Comparison of ENCODE assay signal across 8 mouse cellular contexts in the genomic region with DNA sequence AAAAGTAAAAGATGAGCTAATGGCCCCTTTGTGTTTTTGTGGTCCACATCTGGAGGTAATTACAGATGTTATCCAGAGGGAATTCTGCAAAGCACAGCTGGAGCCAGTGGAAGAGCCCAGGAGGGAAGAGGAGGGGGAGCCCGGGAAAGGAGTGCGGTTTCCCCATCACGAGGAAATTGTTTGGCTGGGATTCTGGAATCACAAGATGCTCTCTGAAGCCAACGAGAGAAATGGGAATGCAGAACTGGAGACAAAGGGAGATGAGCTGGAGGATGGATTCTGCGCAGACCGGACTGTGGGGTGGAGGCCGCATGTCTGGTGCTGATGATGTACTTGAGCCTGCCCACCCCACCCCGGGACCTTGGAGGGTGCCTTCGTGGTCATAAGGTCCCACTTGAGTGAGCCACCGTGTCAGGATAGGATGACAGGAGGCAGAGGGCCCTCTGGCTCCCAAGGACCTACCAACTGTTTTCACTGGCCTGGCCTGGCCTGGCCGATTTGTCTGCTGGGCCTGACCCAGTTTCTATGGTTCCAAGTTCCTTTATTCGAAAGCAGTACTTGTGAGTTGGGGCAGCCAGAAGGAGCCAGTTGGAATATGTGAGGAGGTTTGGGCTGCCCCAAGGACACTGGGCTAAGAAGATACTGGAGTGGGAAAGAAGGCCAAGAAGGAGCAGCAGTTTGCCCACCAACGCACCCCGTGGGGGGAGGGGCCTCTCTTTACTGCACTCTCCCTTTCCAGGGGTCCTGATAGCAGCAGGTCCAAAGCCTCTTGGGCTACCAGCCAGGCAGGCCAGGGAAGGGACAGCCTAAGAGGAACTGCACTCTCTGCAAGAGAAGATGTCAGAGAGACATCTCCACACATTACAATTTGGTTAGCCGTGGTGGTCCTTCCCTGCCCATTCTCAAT. TPM values are rescaled to one million over a fixed set of nuclear protein-coding genes. Genes with fewer than 3 reads are reported as not detected.
DNase-seq lines count a peak whose midpoint lies in the region; ATAC-seq and TF ChIP-seq lines count a peak whose summit lies in the region.

No protein-coding gene starts in this region.

- TF ChIP-seq CTCF in liver, adult 2 months (IDR thresholded peaks at IDR 0.05; ENCODE audit: low read depth, low read length) = no peak
- TF ChIP-seq CTCF in embryonic fibroblast, embryonic 13.5 days (IDR thresholded peaks at IDR 0.05; ENCODE audit: borderline replicate concordance, insufficient read depth, low read length) = no peak

- no peak overlapping the region for H3K4me3 ChIP-seq in liver, adult 2 months (ENCODE audit: insufficient read depth, low read depth, low read length)
- H3K4me3 ChIP-seq in liver, embryonic 12.5 days = no peak overlapping the region
- H3K4me3 ChIP-seq in embryonic fibroblast, embryonic 13.5 days (ENCODE audit: insufficient read depth, low read length) = no peak overlapping the region

- no peaks in the 10 kb centered on the region for H3K27me3 ChIP-seq in liver, adult 2 months (ENCODE audit: control insufficient read depth, insufficient read depth, low read length)
- peaks cover 15% of the 10 kb centered on the region for H3K27me3 ChIP-seq in liver, embryonic 12.5 days (replicated peaks)

- 66% methylated on average over 15 of the region's 15 CpGs for WGBS in liver, adult 2 months
- 65% methylated on average over 15 of the region's 15 CpGs for WGBS in liver, embryonic 12.5 days (ENCODE audit: insufficient replicate concordance)

- H3K36me3 ChIP-seq in liver, adult 2 months (ENCODE audit: control insufficient read depth, insufficient read depth, low read length) = peaks cover 12% of the 10 kb centered on the region; the same call in 1 of the 2 replicates
- H3K36me3 ChIP-seq in liver, embryonic 12.5 days = peaks cover 19% of the 10 kb centered on the region

- no peaks in the 10 kb centered on the region for H3K79me2 ChIP-seq in liver, adult 2 months (ENCODE audit: control insufficient read depth, insufficient read depth, low read length)

- TF ChIP-seq POLR2A in liver, adult 2 months (IDR thresholded peaks at IDR 0.05; ENCODE audit: extremely low read depth, insufficient read depth, low read length) = no peak
- TF ChIP-seq POLR2A in embryonic fibroblast, embryonic 13.5 days (IDR thresholded peaks at IDR 0.05; ENCODE audit: low read depth, low read length) = peak; percentile 23; the same call in 1 of the 2 replicates

- H3K27ac ChIP-seq in liver, adult 2 months (replicated peaks; ENCODE audit: insufficient read depth, low read depth, low read length) = peak overlapping the region; percentile 4; the same call in 1 of the 2 replicates
- no peak overlapping the region for H3K27ac ChIP-seq in liver, embryonic 12.5 days
- peak overlapping the region; percentile 91 for H3K27ac ChIP-seq in embryonic fibroblast, embryonic 13.5 days (ENCODE audit: insufficient read depth, low read length)

- H3K4me2 ChIP-seq in liver, embryonic 12.5 days = no peak overlapping the region

- 0 out of 2 replicates have a peak, but pooled peaks cover 2% of the 10 kb centered on the region for H3K4me1 ChIP-seq in liver, adult 2 months (ENCODE audit: control insufficient read depth, insufficient read depth, low read length)
- peaks cover 38% of the 10 kb centered on the region for H3K4me1 ChIP-seq in liver, embryonic 12.5 days
- H3K4me1 ChIP-seq in embryonic fibroblast, embryonic 13.5 days (ENCODE audit: control insufficient read depth, insufficient read depth, low read length) = peaks cover 27% of the 10 kb centered on the region

- no peak for DNase-seq in liver, adult 2 months (ENCODE audit: extremely low read depth, low read depth, low spot score)
- DNase-seq in heart, postnatal 4 days = peak; percentile 63
- DNase-seq in skeletal muscle tissue, adult 2 months (ENCODE audit: low read depth, low spot score) = peak; percentile 89
- no peak for DNase-seq in spleen, postnatal 36 days (ENCODE audit: low spot score in 2 of 2)
- DNase-seq in left cerebral cortex, postnatal 14 days (ENCODE audit: low spot score in 2 of 2) = no peak
- DNase-seq in retina, embryonic 14.5 days (ENCODE audit: low spot score) = no peak

- H3K9me3 ChIP-seq in liver, embryonic 12.5 days (replicated peaks) = no peaks in the 10 kb centered on the region

- ATAC-seq in liver, embryonic 12.5 days = no peak

- no peak overlapping the region for H3K9ac ChIP-seq in liver, adult 2 months (ENCODE audit: low read depth, low read length)
- no peak overlapping the region for H3K9ac ChIP-seq in liver, embryonic 12.5 days

- intact Hi-C loops in left cerebral cortex, postnatal 14 days (cut with DNase I) = no loop called here

RNA-seq across cellular contexts. Expression of a gene that starts 12.6 kb away (rescaled TPM):
- 9.0 and 12.4 TPM in 2 replicates for total RNA-seq in liver, adult 2 months (2014; rRNA removed)
- polyA plus RNA-seq in liver, adult 2 months (2012; rRNA removed) = 44.0 and 52.6 TPM in 2 replicates
- 36.7 and 38.2 TPM in 2 replicates for polyA plus RNA-seq in liver, embryonic 12.5 days (2016; fragmentation: Nextera tagmentation; extraction: Ambion mirVana)
- polyA plus RNA-seq in embryonic fibroblast, embryonic 13.5 days (2011; ENCODE audit: insufficient read length, low read depth, missing spikeins) = 618 and 779 TPM in 2 replicates
- 100 to 1,000 TPM; 129 to 131 TPM for total RNA-seq in heart, postnatal 4 days (2021)
- total RNA-seq in left cerebral cortex, postnatal 14 days (2021) = 10 to 100 TPM; 19.0 to 22.0 TPM

RNA-seq across cellular contexts. Expression of a gene that starts 17.3 kb away (rescaled TPM):
- total RNA-seq in liver, adult 2 months (2014; rRNA removed) = 77.8 and 85.8 TPM in 2 replicates
- 876 and 1,262 TPM in 2 replicates for polyA plus RNA-seq in liver, adult 2 months (2012; rRNA removed)
- 269 and 282 TPM in 2 replicates for polyA plus RNA-seq in liver, embryonic 12.5 days (2016; fragmentation: Nextera tagmentation; extraction: Ambion mirVana)
- polyA plus RNA-seq in embryonic fibroblast, embryonic 13.5 days (2011; ENCODE audit: insufficient read length, low read depth, missing spikeins) = 138 and 143 TPM in 2 replicates
- 100 to 1,000 TPM; 185 to 194 TPM for total RNA-seq in heart, postnatal 4 days (2021)
- 10 to 100 TPM; 79.5 to 91.5 TPM for total RNA-seq in left cerebral cortex, postnatal 14 days (2021)

RNA-seq across cellular contexts. Expression of a gene that starts 20.0 kb away (rescaled TPM):
- 7.1 and 10.4 TPM in 2 replicates for total RNA-seq in liver, adult 2 months (2014; rRNA removed)
- polyA plus RNA-seq in liver, adult 2 months (2012; rRNA removed) = 41.3 and 50.3 TPM in 2 replicates
- polyA plus RNA-seq in liver, embryonic 12.5 days (2016; fragmentation: Nextera tagmentation; extraction: Ambion mirVana) = 31.2 and 32.9 TPM in 2 replicates
- 85.6 and 98.2 TPM in 2 replicates for polyA plus RNA-seq in embryonic fibroblast, embryonic 13.5 days (2011; ENCODE audit: insufficient read length, low read depth, missing spikeins)
- 10 to 100 TPM; 81.3 to 81.5 TPM for total RNA-seq in heart, postnatal 4 days (2021)
- total RNA-seq in left cerebral cortex, postnatal 14 days (2021) = 10 to 100 TPM; 23.2 to 31.3 TPM

RNA-seq across cellular contexts. Expression of a gene that starts 26.4 kb away (rescaled TPM):
- total RNA-seq in liver, adult 2 months (2014; rRNA removed) = 2.2 and 2.3 TPM in 2 replicates
- polyA plus RNA-seq in liver, adult 2 months (2012; rRNA removed) = 2.6 and 4.1 TPM in 2 replicates
- 8.4 and 8.5 TPM in 2 replicates for polyA plus RNA-seq in liver, embryonic 12.5 days (2016; fragmentation: Nextera tagmentation; extraction: Ambion mirVana)
- 6.9 and 7.0 TPM in 2 replicates for polyA plus RNA-seq in embryonic fibroblast, embryonic 13.5 days (2011; ENCODE audit: insufficient read length, low read depth, missing spikeins)
- total RNA-seq in heart, postnatal 4 days (2021) = 1 to 10 TPM; 5.2 to 7.8 TPM
- total RNA-seq in left cerebral cortex, postnatal 14 days (2021) = 1 to 10 TPM; 1.5 to 2.5 TPM

RNA-seq across cellular contexts. Expression of a gene that starts 31.9 kb away (rescaled TPM):
- not detected in 2 replicates for total RNA-seq in liver, adult 2 months (2014; rRNA removed)
- polyA plus RNA-seq in liver, adult 2 months (2012; rRNA removed) = 0.10 TPM in 1 of 2 replicates, not detected in the other
- 0.19 and 0.39 TPM in 2 replicates for polyA plus RNA-seq in liver, embryonic 12.5 days (2016; fragmentation: Nextera tagmentation; extraction: Ambion mirVana)
- 0.94 TPM in 1 of 2 replicates, not detected in the other for polyA plus RNA-seq in embryonic fibroblast, embryonic 13.5 days (2011; ENCODE audit: insufficient read length, low read depth, missing spikeins)
- total RNA-seq in heart, postnatal 4 days (2021) = under 1 TPM; 0.14 to 0.23 TPM
- total RNA-seq in left cerebral cortex, postnatal 14 days (2021) = 1 to 10 TPM; 7.4 to 9.6 TPM

Comparison
In these comparisons a context has a peak if more than half of its experiments do, and no peak if none do; other contexts are left out.
1. DNase-seq: peak in heart, postnatal 4 days (single experiment) and skeletal muscle tissue, adult 2 months (single experiment); none in liver, adult 2 months (single experiment), spleen, postnatal 36 days (0 of 2), left cerebral cortex, postnatal 14 days (0 of 2) and retina, embryonic 14.5 days (single experiment).